Mouse (Mus musculus) neural tube, embryonic 11.5 days (tissue): ENCODE measurements around the gene Tmem135. TPM values are rescaled to one million over a fixed set of nuclear protein-coding genes. Genes with fewer than 3 reads are reported as not detected.

Experiments used
- ATAC-seq: fragments of 200-750 bp; cut with Nextera tagmentation; 2 replicates; pipeline ENCODE4 v1.8.0; 2017; ENCODE audit warnings: moderate number of reproducible peaks, mild to moderate bottlenecking, moderate TSS enrichment, moderate library complexity; ENCODE audit not compliant: insufficient read depth, low FRiP score, low TSS enrichment
- DNase-seq: peaks from one replicate; pipeline ENCODE4 v3.0.0-alpha.2; 2015; ENCODE audit warnings: low spot score
- H3K27ac ChIP-seq: fragments of 300-500 bp; sonication (generic); 2 replicates; pipeline ENCODE4 v1.5.1; 2014; ENCODE audit warnings: low read depth, mild to moderate bottlenecking, low read length
- H3K27me3 ChIP-seq: fragments of 300-500 bp; sonication (generic); 2 replicates; pipeline ENCODE4 v1.6.1; 2014; ENCODE audit warnings: mild to moderate bottlenecking, low read length, mixed read lengths; ENCODE audit not compliant: control insufficient read depth, insufficient read depth
- H3K36me3 ChIP-seq: fragments of 300-500 bp; sonication (generic); 2 replicates; pipeline ENCODE4 v1.6.1; 2014; ENCODE audit warnings: mild to moderate bottlenecking, low read length, moderate library complexity, mixed read lengths; ENCODE audit not compliant: control insufficient read depth, insufficient read depth
- H3K4me1 ChIP-seq: fragments of 300-500 bp; sonication (generic); 2 replicates; pipeline ENCODE4 v1.6.1; 2014; ENCODE audit warnings: low read length, mixed read lengths; ENCODE audit not compliant: control insufficient read depth, insufficient read depth
- H3K4me2 ChIP-seq: fragments of 300-500 bp; sonication (generic); 2 replicates; pipeline ENCODE4 v1.6.1; 2014; ENCODE audit warnings: low read depth, mild to moderate bottlenecking, moderate library complexity
- H3K4me3 ChIP-seq: fragments of 300-500 bp; sonication (generic); 2 replicates; pipeline ENCODE4 v1.5.1; 2014; ENCODE audit warnings: low read depth, low read length
- H3K9ac ChIP-seq: fragments of 300-500 bp; sonication (generic); 2 replicates; pipeline ENCODE4 v1.6.1; 2014; ENCODE audit warnings: mild to moderate bottlenecking, low read length
- H3K9me3 ChIP-seq: fragments of 300-500 bp; sonication (generic); 2 replicates; pipeline ENCODE4 v1.6.1; 2016; ENCODE audit warnings: low read length; ENCODE audit not compliant: control insufficient read depth
- WGBS: fragments of 180-500 bp; shearing (Covaris S2); extraction: QIAGEN DNeasy Blood & Tissue Kit; methylation state at CpG from one replicate; pipeline ENCODE4 v1.1.7; 2014; 5-methylcytosine and 5-hydroxymethylcytosine counted together
- polyA plus RNA-seq: library from polyadenylated mRNA; unstranded; fragments of >200 nt; fragmentation: Nextera tagmentation; extraction: Ambion mirVana; gene quantifications from 2 replicates; pipeline ENCODE4 v1.2.1, GENCODE M21; 2014

Tmem135 gene
- polyA plus RNA-seq, 1 experiment from 2014 or later = 17.9 TPM

- no peak for DNase-seq
- WGBS = 92% methylated on average over 5 of the region's 5 CpGs
- Histone ChIP-seq H3K4me2 (no peak overlapping the region), H3K36me3 (no peaks in the 10 kb centered on the region), H3K27ac (no peak overlapping the region), H3K4me3 (no peak overlapping the region), H3K27me3 (no peaks in the 10 kb centered on the region), H3K9ac (no peak overlapping the region), H3K4me1 (no peaks in the 10 kb centered on the region), H3K9me3 (no peaks in the 10 kb centered on the region)
- ATAC-seq = no peak
These were observed 40.0 kb downstream of the Tmem135 start for GRCm38 (mm10) chr7:89363975-89364374.

- DNase-seq (no peak), ATAC-seq (no peak)
- H3K27me3 ChIP-seq = no peaks in the 10 kb centered on the region
- H3K4me3 ChIP-seq = no peak overlapping the region
- 69% methylated on average over 4 of the region's 4 CpGs for WGBS
- no peak overlapping the region for H3K27ac ChIP-seq
- H3K36me3 ChIP-seq = no peaks in the 10 kb centered on the region
- H3K9me3 ChIP-seq = no peaks in the 10 kb centered on the region
- H3K9ac ChIP-seq = no peak overlapping the region
- no peaks in the 10 kb centered on the region for H3K4me1 ChIP-seq
- no peak overlapping the region for H3K4me2 ChIP-seq
These were observed 47.7 kb downstream of the Tmem135 start for GRCm38 (mm10) chr7:89356307-89356706.

- 79% methylated on average over 8 of the region's 8 CpGs for WGBS
- H3K9ac ChIP-seq = no peak overlapping the region
- DNase-seq (no peak), ATAC-seq (no peak)
- no peak overlapping the region for H3K4me3 ChIP-seq
- H3K4me2 ChIP-seq = no peak overlapping the region
- H3K27ac ChIP-seq = no peak overlapping the region
- H3K36me3 ChIP-seq = no peaks in the 10 kb centered on the region
- no peaks in the 10 kb centered on the region for H3K9me3 ChIP-seq
- H3K4me1 ChIP-seq = no peaks in the 10 kb centered on the region
- H3K27me3 ChIP-seq = no peaks in the 10 kb centered on the region
These were observed 48.3 kb downstream of the Tmem135 start for GRCm38 (mm10) chr7:89355519-89356255.

- Histone ChIP-seq H3K27ac (no peak overlapping the region), H3K9me3 (no peaks in the 10 kb centered on the region), H3K27me3 (no peaks in the 10 kb centered on the region), H3K4me3 (no peak overlapping the region), H3K4me2 (no peak overlapping the region), H3K4me1 (peaks cover 5% of the 10 kb centered on the region), H3K9ac (no peak overlapping the region), H3K36me3 (no peaks in the 10 kb centered on the region)
- no peak for DNase-seq
- no peak for ATAC-seq
These were observed 62.0 kb downstream of the Tmem135 start for GRCm38 (mm10) chr7:89342021-89342420.

GRCm38 (mm10) chr7:89339808-89340207 lies 64.2 kb downstream of the Tmem135 start:
- DNase-seq = no peak
- no peak for ATAC-seq
- 83% methylated on average over 1 of the region's 1 CpGs for WGBS
- Histone ChIP-seq H3K9me3 (no peaks in the 10 kb centered on the region), H3K9ac (no peak overlapping the region), H3K27me3 (no peaks in the 10 kb centered on the region), H3K4me1 (peaks cover 5% of the 10 kb centered on the region), H3K4me3 (no peak overlapping the region), H3K27ac (no peak overlapping the region), H3K4me2 (no peak overlapping the region), H3K36me3 (no peaks in the 10 kb centered on the region)

GRCm38 (mm10) chr7:89339142-89339435 lies 64.9 kb downstream of the Tmem135 start:
- peak overlapping the region; percentile 68 for H3K4me3 ChIP-seq
- H3K9me3 ChIP-seq = no peaks in the 10 kb centered on the region
- H3K4me2 ChIP-seq = peak overlapping the region; percentile 94
- H3K27ac ChIP-seq = no peak overlapping the region
- H3K36me3 ChIP-seq = no peaks in the 10 kb centered on the region
- peak overlapping the region; percentile 70 for H3K9ac ChIP-seq
- peaks cover 5% of the 10 kb centered on the region for H3K4me1 ChIP-seq
- H3K27me3 ChIP-seq = no peaks in the 10 kb centered on the region
- ATAC-seq = peak; percentile 45; the same call in 1 of the 2 replicates
- DNase-seq = no peak

GRCm38 (mm10) chr7:89338350-89339141 lies 65.5 kb downstream of the Tmem135 start:
- Histone ChIP-seq H3K9me3 (no peaks in the 10 kb centered on the region), H3K27me3 (no peaks in the 10 kb centered on the region), H3K4me1 (peaks cover 5% of the 10 kb centered on the region), H3K9ac (peak overlapping the region; percentile 70), H3K4me2 (peak overlapping the region; percentile 94), H3K27ac (no peak overlapping the region; the same call in 1 of the 2 replicates), H3K36me3 (no peaks in the 10 kb centered on the region), H3K4me3 (peak overlapping the region; percentile 68)
- ATAC-seq (peak; percentile 96), DNase-seq (peak; percentile 91)
- WGBS = 1% methylated on average over 56 of the region's 57 CpGs

- H3K4me1 ChIP-seq = peaks cover 5% of the 10 kb centered on the region
- H3K27ac ChIP-seq = no peak overlapping the region
- H3K9me3 ChIP-seq = no peaks in the 10 kb centered on the region
- 52% methylated on average over 10 of the region's 10 CpGs for WGBS
- no peaks in the 10 kb centered on the region for H3K36me3 ChIP-seq
- peak overlapping the region; percentile 94 for H3K4me2 ChIP-seq
- DNase-seq (no peak), ATAC-seq (no peak)
- H3K4me3 ChIP-seq = peak overlapping the region; percentile 68
- H3K27me3 ChIP-seq = no peaks in the 10 kb centered on the region
- H3K9ac ChIP-seq = peak overlapping the region; percentile 70
These were observed 66.2 kb downstream of the Tmem135 start for GRCm38 (mm10) chr7:89337711-89338349.
